Mouse (Mus musculus): Measurements from ENCODE around the gene Fut2. TPM values are rescaled to one million over a fixed set of nuclear protein-coding genes. Genes with fewer than 3 reads are reported as not detected.
"Not testable (repeated sequence)": the region's sequence is repeated elsewhere in the genome, so short reads cannot be mapped to it uniquely, and the experiment has no call there.

The Fut2 gene
- polyA plus RNA-seq, 1 experiment from 2014 or later: 0.12 TPM

DNA sequence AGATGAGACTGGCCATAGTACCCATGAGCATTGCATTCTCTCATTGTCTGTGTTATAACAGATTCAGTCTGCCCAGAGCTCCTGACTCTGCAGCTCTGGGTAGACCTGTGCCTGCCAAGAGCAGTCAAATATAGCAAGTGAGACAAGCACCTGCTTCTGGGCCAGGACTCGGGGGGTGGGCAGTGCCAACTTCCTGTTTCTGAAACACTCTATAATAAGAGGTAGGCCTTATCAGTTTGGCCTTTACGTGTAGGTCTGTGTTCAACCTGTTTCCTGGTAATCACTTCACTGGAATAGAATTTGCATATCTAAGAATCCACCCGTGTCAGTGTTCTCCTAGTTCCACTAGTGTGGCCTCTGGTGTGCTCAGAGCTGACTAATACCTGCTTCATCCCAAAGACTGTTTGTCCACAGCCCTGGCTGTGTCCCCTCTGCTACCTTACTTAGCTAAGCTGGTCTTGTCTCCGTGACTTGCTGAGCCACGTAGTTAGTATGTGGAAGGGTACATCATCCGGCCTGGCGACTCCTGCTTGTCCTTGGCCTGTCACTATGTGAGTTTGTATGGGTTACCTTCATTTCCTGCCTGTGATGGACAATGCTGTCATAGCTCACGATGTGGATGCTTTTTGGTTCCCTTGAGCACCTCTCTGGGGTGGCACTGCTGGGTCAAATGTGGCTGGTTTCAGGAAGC is 15.0 kb upstream of the Fut2 start:
- Histone ChIP-seq H3K36me3 (replicated peaks) (no peaks in the 10 kb centered on the region), H3K27ac (no peak overlapping the region), H3K9me3 (no peaks in the 10 kb centered on the region), H3K4me3 (no peak overlapping the region), H3K4me1 (peaks cover 46% of the 10 kb centered on the region), H3K27me3 (ENCODE audit: poor library complexity, severe bottlenecking) (peaks cover 7% of the 10 kb centered on the region; the same call in 1 of the 2 replicates)
- DNase-seq (ENCODE audit: extremely low spot score, low spot score): no peak
- WGBS: 87% methylated on average over 8 of the region's 8 CpGs

DNA sequence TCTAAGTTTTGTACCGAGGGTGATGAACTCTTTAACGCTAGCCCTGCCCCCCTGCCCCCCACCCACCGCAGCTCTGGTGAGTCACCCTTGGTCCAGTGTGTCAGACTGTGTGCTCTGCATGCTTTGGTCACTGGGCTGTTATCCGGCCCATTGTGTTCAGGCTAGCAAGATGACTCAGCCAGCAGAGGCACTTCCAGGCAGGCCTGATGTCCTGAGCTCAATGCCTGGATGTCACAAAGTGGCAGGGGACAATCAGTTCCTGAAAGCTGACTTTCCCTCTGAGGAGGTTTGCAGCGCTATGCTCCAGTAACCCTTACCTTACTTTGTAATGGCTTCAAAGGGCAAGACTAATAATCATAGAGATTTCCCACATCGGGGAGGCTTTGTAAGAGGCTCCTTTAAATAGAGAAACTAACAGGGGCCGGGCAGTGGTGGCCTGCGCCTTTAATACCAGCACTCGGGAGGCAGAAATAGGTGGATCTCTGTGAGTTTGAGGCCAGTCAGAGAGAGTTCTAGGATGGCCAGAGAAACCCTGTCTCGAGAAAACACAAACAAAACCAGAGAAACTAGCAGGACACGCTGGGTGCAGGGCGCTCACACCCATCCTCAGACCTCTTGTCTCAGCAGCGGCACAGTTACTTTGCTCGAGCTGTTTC is 13.9 kb upstream of the Fut2 start:
- H3K9me3 ChIP-seq: no peaks in the 10 kb centered on the region
- DNase-seq (ENCODE audit: extremely low spot score, low spot score): no peak
- peaks cover 35% of the 10 kb centered on the region for H3K4me1 ChIP-seq
- H3K4me3 ChIP-seq: no peak overlapping the region
- H3K27me3 ChIP-seq (ENCODE audit: poor library complexity, severe bottlenecking): no peaks in the 10 kb centered on the region
- no peaks in the 10 kb centered on the region for H3K36me3 ChIP-seq (replicated peaks)
- 74% methylated on average over 14 of the region's 14 CpGs for WGBS
- H3K27ac ChIP-seq: no peak overlapping the region

DNA sequence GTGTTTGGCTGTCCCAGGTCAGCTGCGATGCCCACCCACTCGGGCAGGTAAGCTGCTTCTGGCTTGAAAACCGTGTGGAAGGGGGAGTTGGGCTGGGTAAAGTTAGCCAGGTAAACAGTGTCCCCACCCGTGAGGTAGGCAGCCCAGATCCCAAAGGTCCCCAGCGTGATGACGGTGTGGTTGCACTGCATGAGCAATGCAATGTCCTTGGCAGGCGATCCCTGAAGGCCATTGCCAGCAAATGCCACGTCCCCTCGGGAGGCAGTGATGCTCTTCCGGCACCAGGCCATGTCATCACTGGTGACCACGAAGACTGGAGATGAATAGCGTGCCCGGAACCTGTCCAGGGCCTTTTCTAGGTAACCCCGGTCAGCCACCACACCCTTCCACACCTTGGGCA is 12.3 kb upstream of the Fut2 start:
- H3K36me3 ChIP-seq (replicated peaks): no peaks in the 10 kb centered on the region
- H3K27ac ChIP-seq: no peak overlapping the region
- 96% methylated on average over 14 of the region's 14 CpGs for WGBS
- H3K27me3 ChIP-seq (ENCODE audit: poor library complexity, severe bottlenecking): no peaks in the 10 kb centered on the region
- DNase-seq (ENCODE audit: extremely low spot score, low spot score): no peak
- H3K4me3 ChIP-seq: no peak overlapping the region
- H3K9me3 ChIP-seq: no peaks in the 10 kb centered on the region
- H3K4me1 ChIP-seq: peaks cover 21% of the 10 kb centered on the region

DNA sequence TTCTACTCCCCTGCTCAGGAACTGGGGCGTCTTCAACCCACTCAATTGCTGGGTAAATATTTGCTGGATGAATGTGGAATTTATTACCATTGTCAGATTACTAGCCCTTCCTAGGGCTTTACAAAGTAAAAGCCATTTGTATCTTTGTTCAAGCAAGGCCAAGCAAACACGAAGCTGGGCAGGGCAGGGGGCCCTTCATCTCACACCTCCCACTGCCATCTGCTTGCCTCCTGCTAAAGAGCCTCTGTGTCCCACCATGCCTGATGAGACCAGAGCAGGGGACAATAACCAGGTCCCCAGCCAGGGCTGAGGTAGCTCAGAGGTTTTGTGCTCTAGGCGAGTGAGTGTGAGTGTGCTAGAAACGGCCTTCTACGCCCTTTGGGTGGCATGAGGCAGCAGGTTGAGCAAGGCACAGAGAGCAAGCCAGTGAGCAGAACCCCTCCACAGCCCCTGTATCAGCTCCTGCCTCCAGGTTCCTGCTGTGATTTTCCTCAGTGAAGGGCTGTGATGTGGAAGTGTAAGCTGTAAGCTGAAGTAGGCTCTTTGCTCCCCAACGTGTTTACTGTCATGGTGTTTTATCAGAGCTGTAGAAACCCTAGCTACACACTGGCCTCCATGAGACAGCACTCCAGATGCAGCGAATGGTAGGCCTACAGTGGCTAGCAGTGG is 11.6 kb upstream of the Fut2 start:
- WGBS: 88% methylated on average over 7 of the region's 7 CpGs
- H3K4me1 ChIP-seq: peaks cover 13% of the 10 kb centered on the region
- DNase-seq (ENCODE audit: extremely low spot score, low spot score): no peak
- H3K27me3 ChIP-seq (ENCODE audit: poor library complexity, severe bottlenecking): no peaks in the 10 kb centered on the region
- no peaks in the 10 kb centered on the region for H3K9me3 ChIP-seq
- no peak overlapping the region for H3K4me3 ChIP-seq
- H3K36me3 ChIP-seq (replicated peaks): no peaks in the 10 kb centered on the region
- 0 out of 2 replicates have a peak overlapping the region, but pooled peaks have one; percentile 4 for H3K27ac ChIP-seq

DNA sequence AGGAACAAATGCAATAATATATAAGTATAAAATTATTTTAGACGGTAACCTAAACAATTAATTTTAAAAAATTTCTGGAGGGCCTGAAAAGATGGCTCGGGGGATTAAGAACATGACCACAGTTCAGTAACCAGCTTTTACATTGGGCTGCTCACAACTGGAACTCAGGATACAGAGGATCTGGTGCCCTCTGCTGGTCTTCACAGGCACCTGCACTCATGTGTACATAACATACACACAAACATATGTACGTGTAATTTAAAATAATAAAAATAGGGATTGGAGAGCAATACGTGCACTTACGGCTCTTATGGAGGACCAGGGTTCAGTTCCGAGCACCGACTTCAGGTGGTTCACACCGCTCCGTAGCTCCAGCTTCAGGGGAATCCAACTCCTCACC is 2.7 kb upstream of the Fut2 start:
- H3K27me3 ChIP-seq (ENCODE audit: poor library complexity, severe bottlenecking): no peaks in the 10 kb centered on the region
- H3K4me3 ChIP-seq: no peak overlapping the region
- 94% methylated on average over 9 of the region's 9 CpGs for WGBS
- DNase-seq (ENCODE audit: extremely low spot score, low spot score): no peak
- no peaks in the 10 kb centered on the region for H3K36me3 ChIP-seq (replicated peaks)
- peaks cover 24% of the 10 kb centered on the region for H3K4me1 ChIP-seq
- no peak overlapping the region for H3K27ac ChIP-seq
- H3K9me3 ChIP-seq: peaks cover 3% of the 10 kb centered on the region; the same call in 1 of the 2 replicates

DNA sequence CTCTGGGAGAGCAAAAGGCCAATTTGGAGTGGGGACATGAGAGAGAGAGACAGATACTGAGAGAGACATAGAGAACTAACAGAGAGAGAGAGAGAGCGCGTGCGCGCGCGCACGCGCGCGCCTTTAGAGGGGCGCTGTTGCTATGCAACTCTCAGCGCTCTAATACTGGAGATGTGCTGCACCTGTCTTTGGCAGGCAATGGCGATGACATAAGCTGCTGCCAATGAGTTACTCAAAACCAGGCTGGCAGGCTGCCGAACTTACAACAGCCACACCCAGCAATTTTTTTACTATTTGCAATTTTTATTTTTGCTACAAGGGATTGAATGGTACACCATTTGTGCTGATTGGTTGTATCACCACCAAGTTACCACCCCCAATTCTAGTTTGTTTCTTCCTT is 1.6 kb upstream of the Fut2 start:
- Histone ChIP-seq H3K27me3 (ENCODE audit: poor library complexity, severe bottlenecking) (no peaks in the 10 kb centered on the region), H3K4me3 (no peak overlapping the region), H3K4me1 (peaks cover 31% of the 10 kb centered on the region), H3K36me3 (replicated peaks) (no peaks in the 10 kb centered on the region), H3K9me3 (peaks cover 3% of the 10 kb centered on the region; the same call in 1 of the 2 replicates), H3K27ac (no peak overlapping the region)
- WGBS: 65% methylated on average over 14 of the region's 14 CpGs
- no peak for DNase-seq (ENCODE audit: extremely low spot score, low spot score)

DNA sequence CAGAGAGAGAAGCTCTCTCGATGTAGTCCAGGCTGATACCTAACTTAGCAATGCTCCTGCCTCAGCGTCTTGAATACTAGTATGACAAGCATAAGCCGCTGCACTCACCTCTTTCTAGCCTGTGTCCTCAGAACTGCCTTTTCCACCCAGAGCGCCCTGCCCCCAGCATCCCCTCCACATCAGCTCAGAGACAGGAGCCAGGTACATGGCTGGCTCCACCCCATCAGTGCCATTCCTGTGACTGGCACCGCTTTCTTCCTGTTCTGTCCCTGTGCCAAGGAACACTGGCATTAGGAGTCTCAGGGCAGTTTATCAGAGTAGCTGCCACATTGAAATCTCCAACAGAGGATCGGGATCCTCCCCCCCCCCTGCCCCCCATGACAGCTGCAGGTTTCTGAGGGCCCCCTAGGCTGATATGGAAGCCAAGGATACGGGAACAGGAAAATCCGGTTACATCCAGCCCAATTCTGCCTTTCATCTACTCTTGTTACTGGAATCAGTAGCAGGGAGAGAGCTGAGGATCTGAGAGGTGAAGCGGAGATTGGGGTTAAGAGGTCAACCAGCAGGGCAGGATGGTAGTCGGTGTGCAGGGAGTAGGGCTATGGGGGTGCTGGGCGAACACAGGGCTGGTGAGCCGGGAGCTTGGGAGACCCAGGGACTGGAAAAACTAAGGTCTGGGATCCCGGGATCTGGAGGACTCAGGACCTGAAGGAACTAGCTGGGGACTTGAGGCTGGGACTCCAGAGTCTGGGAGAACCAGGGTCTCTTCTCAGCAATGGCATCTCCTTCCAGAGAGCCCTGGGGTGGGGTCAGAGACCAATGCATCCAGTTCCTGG is 673 bp downstream of the Fut2 start:
- WGBS: 62% methylated on average over 13 of the region's 13 CpGs
- no peak overlapping the region; the same call in 1 of the 2 replicates for H3K27ac ChIP-seq
- peaks cover 3% of the 10 kb centered on the region; the same call in 1 of the 2 replicates for H3K9me3 ChIP-seq

DNA sequence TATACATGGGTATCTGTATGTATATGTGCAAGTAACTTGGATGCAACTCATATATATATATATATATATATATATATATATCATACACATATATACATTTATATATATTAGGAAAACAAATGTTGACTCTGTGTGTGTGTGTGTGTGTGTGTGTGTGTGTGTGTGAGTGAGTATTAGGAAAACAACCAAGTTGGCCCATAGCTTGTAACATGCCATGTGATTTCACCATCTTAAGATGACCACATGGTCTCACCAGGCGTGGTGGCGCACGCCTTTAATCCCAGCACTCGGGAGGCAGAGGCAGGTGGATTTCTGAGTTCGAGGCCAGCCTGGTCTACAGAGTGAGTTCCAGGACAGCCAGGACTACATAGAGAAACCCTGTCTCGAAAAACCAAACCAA is 4.5 kb downstream of the Fut2 start:
- H3K4me3 ChIP-seq; H3K36me3 ChIP-seq (replicated peaks); DNase-seq (ENCODE audit: extremely low spot score, low spot score); H3K27ac ChIP-seq; H3K27me3 ChIP-seq (ENCODE audit: poor library complexity, severe bottlenecking): not testable (repeated sequence)
- WGBS: 94% methylated on average over 6 of the region's 6 CpGs
- peaks cover 31% of the 10 kb centered on the region for H3K4me1 ChIP-seq
- H3K9me3 ChIP-seq: peaks cover 10% of the 10 kb centered on the region

More for the DNA sequence above, 673 bp downstream of the Fut2 start:
- DNase-seq (ENCODE audit: extremely low spot score, low spot score): no peak
- Histone ChIP-seq H3K36me3 (replicated peaks) (no peaks in the 10 kb centered on the region), H3K27me3 (ENCODE audit: poor library complexity, severe bottlenecking) (no peaks in the 10 kb centered on the region), H3K4me3 (no peak overlapping the region), H3K4me1 (peaks cover 31% of the 10 kb centered on the region)

DNA sequence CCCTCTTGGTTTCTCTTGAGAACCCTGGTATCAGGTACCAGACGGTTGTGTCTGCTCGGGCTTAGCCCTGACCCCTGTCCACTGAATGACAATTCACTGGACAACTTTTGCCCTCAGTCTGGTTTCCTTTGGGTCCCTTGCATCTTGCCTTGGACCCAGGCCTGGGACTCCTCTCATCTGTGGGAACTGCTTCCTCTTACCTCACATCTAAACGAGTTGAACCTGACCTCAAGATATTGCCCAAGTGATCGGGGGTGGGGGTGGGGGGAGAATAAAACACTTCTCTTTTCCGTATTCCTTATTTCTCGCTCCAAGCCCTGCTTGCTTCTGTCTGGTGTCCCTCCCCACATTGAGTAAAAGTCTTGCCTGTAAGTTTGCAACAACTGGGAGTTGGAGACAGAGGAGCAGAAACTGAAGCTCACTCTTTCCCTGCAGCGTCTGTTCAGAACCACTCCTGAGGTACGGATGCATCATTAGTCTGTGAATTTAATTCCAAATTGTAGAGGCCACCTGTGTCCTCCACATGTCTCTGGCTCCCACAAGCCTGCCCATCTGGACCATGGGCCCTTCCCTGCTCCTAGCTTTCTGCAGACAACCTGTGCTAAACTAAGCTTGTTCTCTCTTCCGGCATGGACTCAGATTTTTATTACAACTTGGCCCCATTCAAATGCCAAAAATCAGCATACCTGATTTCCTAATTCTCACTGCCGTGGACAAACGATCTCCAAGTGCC is 5.3 kb downstream of the Fut2 start:
- no peaks in the 10 kb centered on the region for H3K36me3 ChIP-seq (replicated peaks)
- peaks cover 10% of the 10 kb centered on the region for H3K9me3 ChIP-seq
- WGBS: 89% methylated on average over 11 of the region's 11 CpGs
- DNase-seq (ENCODE audit: extremely low spot score, low spot score): no peak
- H3K27me3 ChIP-seq (ENCODE audit: poor library complexity, severe bottlenecking): no peaks in the 10 kb centered on the region
- no peak overlapping the region for H3K4me3 ChIP-seq
- H3K4me1 ChIP-seq: peaks cover 33% of the 10 kb centered on the region
- H3K27ac ChIP-seq: no peak overlapping the region

DNA sequence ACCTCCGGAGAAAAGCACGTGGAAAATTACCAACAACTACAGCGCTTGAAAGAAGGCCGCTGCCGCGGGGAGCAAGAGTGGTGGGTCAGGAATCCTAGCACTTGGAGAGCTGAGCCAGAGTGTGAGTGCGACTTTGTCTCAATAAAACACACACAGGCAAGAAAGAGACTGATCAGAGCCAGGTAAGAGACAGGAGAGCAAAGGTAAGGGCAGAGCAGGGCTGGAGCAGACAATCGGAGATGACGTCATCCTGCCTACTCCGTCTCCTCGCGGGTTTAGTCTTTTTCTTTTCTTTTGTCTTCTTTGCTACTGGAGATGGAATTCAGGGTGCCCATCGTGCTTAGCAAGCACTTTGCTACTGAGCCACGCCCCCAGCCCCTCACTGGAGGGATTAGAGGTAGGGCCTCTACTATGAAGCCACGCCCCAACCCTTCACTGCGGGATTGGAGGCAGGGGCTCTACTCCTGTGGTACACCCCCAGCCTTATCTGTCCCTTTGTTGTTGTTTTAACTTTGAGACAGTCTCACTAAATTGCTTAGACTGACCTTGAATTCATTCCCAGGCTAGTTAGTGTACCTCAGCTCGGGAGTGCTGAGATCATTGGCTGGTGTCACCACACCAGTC is 11.7 kb downstream of the Fut2 start:
- no peaks in the 10 kb centered on the region for H3K36me3 ChIP-seq (replicated peaks)
- peak overlapping the region; percentile 28 for H3K4me3 ChIP-seq
- WGBS: 28% methylated on average over 17 of the region's 17 CpGs
- H3K4me1 ChIP-seq: peaks cover 20% of the 10 kb centered on the region
- H3K27ac ChIP-seq: peak overlapping the region; percentile 63
- no peaks in the 10 kb centered on the region for H3K27me3 ChIP-seq (ENCODE audit: poor library complexity, severe bottlenecking)
- DNase-seq (ENCODE audit: extremely low spot score, low spot score): no peak
- H3K9me3 ChIP-seq: peaks cover 10% of the 10 kb centered on the region

DNA sequence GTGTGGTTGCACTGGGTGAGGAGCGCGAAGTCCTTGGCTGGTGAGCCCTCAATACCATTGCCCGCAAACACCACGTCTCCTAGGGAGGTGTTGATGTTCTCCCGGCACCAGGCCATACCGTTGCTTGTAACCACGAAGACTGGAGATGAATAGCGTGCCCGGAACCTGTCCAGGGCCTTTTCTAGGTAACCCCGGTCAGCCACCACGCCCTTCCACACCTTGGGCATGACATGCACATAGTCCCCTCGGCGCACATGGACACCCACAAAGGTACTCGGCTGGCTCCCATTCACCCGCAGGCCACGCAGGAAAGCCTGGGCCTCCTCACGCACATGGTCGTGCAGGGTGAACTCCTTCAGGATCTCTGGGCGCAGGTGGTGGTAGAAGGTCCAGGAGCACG is 15.7 kb downstream of the Fut2 start:
- WGBS: 96% methylated on average over 20 of the region's 20 CpGs
- H3K9me3 ChIP-seq; H3K27me3 ChIP-seq (ENCODE audit: poor library complexity, severe bottlenecking); H3K36me3 ChIP-seq (replicated peaks); H3K27ac ChIP-seq; H3K4me1 ChIP-seq; DNase-seq (ENCODE audit: extremely low spot score, low spot score); H3K4me3 ChIP-seq: not testable (repeated sequence)

DNA sequence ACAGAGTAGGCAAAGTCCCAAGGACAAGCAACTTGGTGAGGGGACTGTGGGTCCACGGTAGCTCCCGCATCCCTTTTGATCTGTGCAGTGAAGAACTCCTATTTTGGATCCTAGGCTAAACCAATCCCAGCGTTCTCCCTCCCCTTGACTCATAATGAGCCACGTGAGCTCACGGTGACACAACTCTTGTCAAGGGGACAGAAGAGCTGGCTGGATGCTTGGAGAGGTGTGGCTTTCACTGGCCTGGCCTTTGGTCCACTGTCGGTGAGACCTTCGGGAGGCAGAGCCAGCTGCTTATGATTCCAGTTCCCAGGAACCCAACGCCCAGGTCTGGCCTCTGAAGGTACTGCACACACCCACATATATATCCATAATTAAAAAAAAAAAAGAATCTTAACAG is 16.8 kb downstream of the Fut2 start:
- no peak overlapping the region for H3K4me3 ChIP-seq
- no peaks in the 10 kb centered on the region for H3K36me3 ChIP-seq (replicated peaks)
- DNase-seq (ENCODE audit: extremely low spot score, low spot score): no peak
- H3K27me3 ChIP-seq (ENCODE audit: poor library complexity, severe bottlenecking): no peaks in the 10 kb centered on the region
- H3K27ac ChIP-seq: no peak overlapping the region
- no peaks in the 10 kb centered on the region for H3K9me3 ChIP-seq
- WGBS: 86% methylated on average over 8 of the region's 8 CpGs
- H3K4me1 ChIP-seq: peaks cover 10% of the 10 kb centered on the region
